Mouse (Mus musculus) heart, embryonic 10.5 days (tissue): ENCODE measurements around the gene Rab32. TPM values are rescaled to one million over a fixed set of nuclear protein-coding genes. Genes with fewer than 3 reads are reported as not detected.

Source experiments
- polyA plus RNA-seq: library from polyadenylated mRNA; unstranded; fragments of >200 nt; fragmentation: Nextera tagmentation; extraction: Ambion mirVana; gene quantifications from 2 replicates; pipeline ENCODE4 v1.2.1, GENCODE M21; 2016

Gene Rab32
- polyA plus RNA-seq, 1 experiment from 2014 or later, result 22.0 TPM

Other genes with a start within 250 kb of the Rab32 start
- gene Adgb, start 85.9 kb downstream of the Rab32 start, polyA plus RNA-seq, result 0.23 and 0.31 TPM in 2 replicates
- gene Gm10944, start 123.1 kb upstream of the Rab32 start, polyA plus RNA-seq, result not detected in 2 replicates